Mouse (Mus musculus) cerebellum, adult 2 months (tissue): ENCODE results near the gene Cpne5.

Source experiments
- CTCF ChIP-seq: fragments of 200-500 bp; IDR thresholded peaks from 2 replicates; pipeline ENCODE4 v1.5.1; 2011; ENCODE audit warnings: low read depth, mild to moderate bottlenecking, control low read depth, low read length, moderate library complexity, borderline replicate concordance; ENCODE audit not compliant: insufficient read depth
- POLR2A ChIP-seq: fragments of 200-500 bp; IDR thresholded peaks from 2 replicates; pipeline ENCODE4 v1.6.1; 2011; ENCODE audit warnings: low read length, control low read depth, borderline replicate concordance; ENCODE audit not compliant: insufficient read depth

DNA sequence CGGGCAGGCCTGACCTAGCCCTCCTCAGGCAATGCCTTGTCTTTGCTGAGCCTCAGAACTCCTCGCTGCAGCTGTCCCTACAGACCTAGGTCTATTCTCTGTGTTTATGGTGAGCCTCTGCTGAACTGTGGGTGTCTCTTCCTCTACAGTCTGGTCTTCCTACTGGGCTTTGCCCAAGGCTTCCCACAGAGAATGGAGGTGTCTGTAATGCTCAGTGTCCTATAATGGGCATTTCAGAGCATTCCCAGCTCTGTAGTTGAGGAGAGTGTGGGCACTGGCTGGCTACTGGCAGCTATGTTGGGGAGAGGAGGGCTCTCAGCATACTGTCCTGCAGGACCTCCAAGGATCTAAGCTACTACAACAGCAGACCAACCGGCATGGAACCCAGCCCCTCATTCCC lies 62.3 kb downstream of the Cpne5 start:
- TF ChIP-seq CTCF: no peak
- TF ChIP-seq POLR2A: no peak
